Mouse (Mus musculus) left cerebral cortex, postnatal 14 days (tissue): ENCODE measurements around the gene Ficd. TPM values are rescaled to one million over a fixed set of nuclear protein-coding genes. Genes with fewer than 3 reads are reported as not detected.

Experiments used
- DNase-seq, 2 experiments: peaks; one replicate each; pipeline ENCODE4 v3.0.0; 2021 to 2022; ENCODE audit warnings: low spot score in 2 of 2, mixed read lengths in 1 of 2
- intact Hi-C: fragments of 180-260 bp; cut with DNase I; formaldehyde crosslinking; loops from one replicate; pipeline ENCODE4 v1.15.1; 2025
- total RNA-seq, 2 experiments: library from RNA; stranded (reverse); gene quantifications; 2 replicates each; pipeline ENCODE4 v1.2.3; 2021

The Ficd gene
- total RNA-seq, 2 experiments from 2014 or later = 10.0 to 10.7 TPM

GRCm38 (mm10) chr5:113726618-113727017, 9.0 kb upstream of the Ficd start:
- DNase-seq = no peak
- intact Hi-C loops = loop anchor here (5.0 kb wide), 1 partner anchor 234 kb away; the partner anchor contains the start of gene Wscd2

- DNase-seq = no peak
- intact Hi-C loops = loop anchor here (5.0 kb wide), 1 partner anchor 235 kb away; the partner anchor contains the start of gene Wscd2
Measured at GRCm38 (mm10) chr5:113727238-113727637, 8.4 kb upstream of the Ficd start.

- intact Hi-C loops = loop anchor here (5.0 kb wide), 1 partner anchor 236 kb away; the partner anchor contains the start of gene Wscd2
- DNase-seq = no peak
Measured at GRCm38 (mm10) chr5:113728011-113728410, 7.6 kb upstream of the Ficd start.

DNA sequence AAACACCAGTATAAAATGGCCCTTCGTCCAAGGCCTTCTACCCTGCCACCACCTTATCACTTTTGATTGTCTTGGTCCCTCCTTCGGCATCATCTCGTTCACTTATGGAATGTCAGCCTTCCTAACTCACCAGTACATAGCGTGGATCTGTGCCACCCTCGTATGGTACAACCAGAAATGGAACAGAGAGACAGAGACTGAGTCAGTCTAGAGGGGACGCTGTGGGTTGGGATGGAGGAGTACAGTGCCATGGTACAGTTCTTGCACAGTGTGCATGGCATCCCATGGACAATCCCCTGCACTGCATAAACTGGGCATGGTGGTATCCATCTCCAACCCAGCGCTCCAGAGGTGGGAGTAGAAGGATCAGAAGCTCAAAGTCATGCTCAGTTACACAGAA, 6.9 kb upstream of the Ficd start:
- no peak for DNase-seq
- intact Hi-C loops = loop anchor here (5.0 kb wide), 1 partner anchor 236 kb away; the partner anchor contains the start of gene Wscd2

DNA sequence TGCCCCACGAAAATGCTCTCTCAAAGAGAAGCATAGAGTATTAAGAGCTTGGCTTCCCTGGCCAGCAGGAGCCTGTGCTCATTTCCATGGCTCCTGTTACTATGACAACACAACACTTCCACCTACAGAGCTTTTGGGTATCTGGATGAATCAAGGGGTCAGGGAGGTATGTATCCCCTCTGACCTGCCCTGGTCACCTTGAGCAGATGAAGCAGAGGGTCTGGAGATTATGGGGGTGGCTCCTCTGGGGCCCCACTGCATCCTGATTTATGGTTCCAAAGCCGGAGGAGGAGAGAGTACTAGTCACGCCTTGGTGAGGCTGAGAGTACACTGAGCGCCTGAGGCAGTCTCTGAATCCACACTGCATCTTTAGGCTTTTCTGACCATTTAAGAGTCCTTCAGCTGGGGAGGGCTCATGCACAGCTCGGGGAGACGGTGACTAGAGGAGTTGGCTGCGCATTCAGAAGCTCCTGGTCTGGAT, 4.9 kb upstream of the Ficd start:
- DNase-seq = peak in 1 of 2 experiments; percentile 67
- intact Hi-C loops = loop anchor here (10.0 kb wide), 1 partner anchor 826 kb away; no protein-coding TSS in a partner anchor

DNA sequence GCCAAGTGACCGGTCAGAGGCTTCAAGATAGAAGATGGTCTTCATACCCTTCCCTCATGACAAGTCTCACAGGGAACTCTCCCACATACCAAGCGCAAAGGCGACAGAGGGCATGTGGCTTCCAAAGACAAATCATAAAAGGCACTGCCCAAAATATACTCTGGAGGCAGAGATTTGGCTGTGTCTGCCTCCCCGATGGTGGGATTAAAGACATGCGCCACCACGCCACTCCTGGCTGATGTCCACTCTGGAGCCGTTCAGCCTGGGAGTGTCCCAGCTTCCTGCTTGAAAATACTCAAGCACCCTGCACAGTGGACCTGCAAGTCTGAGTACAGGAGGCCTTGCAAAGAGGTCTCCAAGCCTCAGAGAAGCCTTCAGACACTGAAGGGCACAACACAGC, 4.4 kb upstream of the Ficd start:
- intact Hi-C loops = loop anchor here (10.0 kb wide), 1 partner anchor 826 kb away; no protein-coding TSS in a partner anchor
- no peak for DNase-seq

DNA sequence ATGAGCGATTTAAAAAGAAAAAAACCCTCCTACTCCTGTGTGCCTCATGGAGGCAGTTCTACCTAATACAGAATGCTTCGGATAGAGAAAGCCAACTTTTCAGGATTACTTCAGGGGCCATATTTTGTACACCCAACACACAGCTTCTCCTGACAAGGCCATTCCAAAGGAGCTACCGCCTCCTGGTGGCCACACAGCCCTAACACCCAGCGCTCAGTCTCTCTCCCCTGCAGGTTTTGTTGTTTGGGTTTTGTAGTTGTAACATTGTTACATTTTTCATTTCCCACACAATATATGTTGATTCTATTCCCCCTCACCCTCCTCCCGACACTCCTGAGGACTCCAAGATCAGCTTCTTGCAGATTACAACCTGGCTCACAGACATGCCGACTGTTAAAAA, 3.4 kb upstream of the Ficd start:
- intact Hi-C loops = loop anchor here (1.0 to 10.0 kb wide), 2 partner anchors 367 to 827 kb away; no protein-coding TSS in a partner anchor
- peak in 1 of 2 experiments; percentile 65 for DNase-seq

DNA sequence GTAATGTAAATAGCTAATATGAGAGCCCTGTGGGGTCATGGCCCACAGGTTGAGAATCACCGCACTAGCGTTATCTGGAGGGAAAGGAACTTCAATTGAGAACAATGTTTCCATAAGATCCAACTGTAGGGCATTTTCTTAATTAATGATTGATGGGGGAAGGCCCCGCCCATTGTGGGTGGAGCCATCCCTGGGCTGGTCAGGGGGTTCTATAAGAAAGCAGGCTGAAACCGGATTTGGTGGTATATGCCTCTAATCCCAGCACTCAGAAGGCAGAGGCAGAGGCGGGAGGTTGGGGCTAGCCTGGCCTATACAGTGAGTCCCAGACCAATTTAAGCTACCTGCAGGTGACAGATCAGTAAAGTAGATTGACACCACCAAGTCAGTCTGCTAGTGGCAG, 1.2 kb upstream of the Ficd start:
- intact Hi-C loops = loop anchor here (10.0 kb wide), 1 partner anchor 830 kb away; no protein-coding TSS in a partner anchor
- DNase-seq = no peak

GRCm38 (mm10) chr5:113735023-113735344, 619 bp upstream of the Ficd start:
- DNase-seq = no peak
- intact Hi-C loops = loop anchor here (10.0 kb wide), 1 partner anchor 830 kb away; no protein-coding TSS in a partner anchor

DNA sequence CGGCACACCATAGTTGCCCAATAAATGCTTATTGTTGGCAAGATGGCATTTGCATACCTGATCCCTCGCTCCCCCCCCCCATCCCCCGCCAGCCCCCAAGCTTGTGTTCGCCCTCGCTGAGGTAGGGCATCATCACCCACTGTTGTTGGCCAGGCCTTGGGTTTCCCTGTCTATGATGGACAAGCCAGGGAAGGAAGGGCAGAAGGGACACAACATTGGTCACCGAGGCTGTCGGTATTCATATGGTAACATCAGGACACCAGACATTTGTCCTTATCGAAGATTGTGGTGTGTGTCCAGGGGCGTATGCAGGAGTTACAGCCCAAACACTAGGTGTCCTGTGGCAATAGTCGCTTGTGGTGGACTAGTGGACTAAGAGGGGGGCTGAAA, 505 bp downstream of the Ficd start:
- intact Hi-C loops = loop anchor here (10.0 kb wide), 1 partner anchor 831 kb away; no protein-coding TSS in a partner anchor

DNA sequence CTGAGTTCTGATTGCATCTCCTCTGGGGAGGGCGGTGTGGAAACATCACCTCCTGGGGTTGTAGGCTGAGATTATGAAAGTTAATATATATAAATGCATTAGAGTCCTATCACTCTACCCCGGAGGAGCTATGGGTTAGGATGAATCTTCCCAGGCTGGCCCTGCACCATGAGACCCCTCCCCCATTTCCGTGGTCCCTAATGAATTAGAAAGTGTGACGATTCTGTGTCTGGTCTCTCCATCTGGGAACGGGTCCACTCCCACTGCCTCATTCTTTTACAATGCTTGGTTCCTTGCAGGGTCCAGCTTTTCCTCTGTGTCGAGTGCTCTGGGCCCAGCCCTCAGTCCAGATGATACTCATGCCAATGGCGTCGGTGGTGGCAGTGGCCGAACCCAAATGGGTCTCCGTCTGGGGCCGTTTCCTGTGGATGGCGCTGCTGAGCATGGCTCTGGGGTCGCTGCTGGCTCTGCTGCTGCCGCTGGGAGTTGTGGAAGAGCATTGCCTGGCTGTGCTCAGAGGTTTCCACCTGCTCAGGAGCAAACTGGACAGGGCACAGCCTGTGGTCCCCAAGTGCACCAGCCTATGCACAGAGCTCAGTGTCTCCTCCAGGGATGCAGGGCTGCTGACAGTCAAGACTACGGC, 1.0 kb downstream of the Ficd start:
- intact Hi-C loops = loop anchor here (10.0 kb wide), 1 partner anchor 832 kb away; no protein-coding TSS in a partner anchor
- no peak for DNase-seq

More for the DNA sequence above, 505 bp downstream of the Ficd start:
- DNase-seq = no peak

- no peak for DNase-seq
- intact Hi-C loops = loop anchor here (10.0 kb wide), 1 partner anchor 833 kb away; no protein-coding TSS in a partner anchor
Measured at GRCm38 (mm10) chr5:113737607-113738237, 2.1 kb downstream of the Ficd start.

DNA sequence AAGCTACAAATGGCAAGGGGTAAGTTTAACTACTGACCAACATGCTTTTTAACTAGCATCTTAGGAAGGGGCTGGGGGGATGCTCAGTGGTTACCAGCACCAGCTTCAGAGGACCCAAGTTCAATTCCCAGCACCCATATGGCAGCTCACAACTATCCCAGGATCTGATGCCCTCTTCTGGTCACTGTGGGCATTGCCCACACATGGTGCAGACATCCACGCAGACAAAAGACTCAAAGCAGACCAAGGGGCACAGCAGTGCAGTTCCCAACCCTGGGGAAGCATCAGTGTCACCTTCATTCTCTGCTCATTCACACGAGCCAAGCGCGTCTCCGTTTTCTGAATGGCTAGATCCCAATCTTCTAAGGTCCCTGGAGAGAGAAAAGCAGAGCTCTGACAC, 12.0 kb downstream of the Ficd start:
- no peak for DNase-seq
- intact Hi-C loops = no loop called here

DNA sequence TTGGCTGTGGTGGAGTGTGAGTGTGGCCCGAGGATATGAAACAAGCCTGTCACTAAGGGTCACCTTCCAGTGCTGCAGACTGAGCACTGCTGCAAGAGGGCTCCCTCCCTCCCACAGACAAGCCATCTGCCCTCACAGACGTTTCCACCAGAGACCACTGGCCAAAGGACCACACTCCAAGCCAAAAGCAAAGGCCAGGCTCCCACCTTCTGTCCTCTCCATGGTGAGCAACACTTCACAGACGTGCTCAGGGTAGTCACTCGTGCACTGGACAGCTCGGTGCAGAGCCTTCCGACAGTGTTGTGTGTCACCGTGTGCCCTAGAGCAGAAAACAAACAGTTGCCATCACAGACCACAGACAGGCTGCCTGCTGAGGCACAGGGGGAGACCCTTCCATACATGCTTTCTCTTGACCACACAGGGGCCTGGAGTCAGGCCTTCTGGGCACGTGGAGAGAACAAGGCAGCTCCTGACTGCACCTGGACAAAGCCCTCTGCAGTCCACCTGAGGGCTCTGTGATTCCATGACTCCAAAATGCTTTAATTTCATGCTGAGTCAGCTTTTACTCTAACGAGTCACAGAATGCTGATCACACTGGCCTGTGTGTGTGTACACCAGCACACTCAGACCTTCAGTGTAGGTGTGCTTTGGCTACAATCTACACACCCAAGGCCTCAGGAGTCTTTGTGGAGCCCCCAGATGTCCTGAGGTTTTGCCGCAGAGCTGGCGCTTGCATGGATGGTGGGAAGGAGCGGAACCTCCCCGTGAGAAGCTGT, 13.1 kb downstream of the Ficd start:
- DNase-seq = no peak
- intact Hi-C loops = no loop called here

DNA sequence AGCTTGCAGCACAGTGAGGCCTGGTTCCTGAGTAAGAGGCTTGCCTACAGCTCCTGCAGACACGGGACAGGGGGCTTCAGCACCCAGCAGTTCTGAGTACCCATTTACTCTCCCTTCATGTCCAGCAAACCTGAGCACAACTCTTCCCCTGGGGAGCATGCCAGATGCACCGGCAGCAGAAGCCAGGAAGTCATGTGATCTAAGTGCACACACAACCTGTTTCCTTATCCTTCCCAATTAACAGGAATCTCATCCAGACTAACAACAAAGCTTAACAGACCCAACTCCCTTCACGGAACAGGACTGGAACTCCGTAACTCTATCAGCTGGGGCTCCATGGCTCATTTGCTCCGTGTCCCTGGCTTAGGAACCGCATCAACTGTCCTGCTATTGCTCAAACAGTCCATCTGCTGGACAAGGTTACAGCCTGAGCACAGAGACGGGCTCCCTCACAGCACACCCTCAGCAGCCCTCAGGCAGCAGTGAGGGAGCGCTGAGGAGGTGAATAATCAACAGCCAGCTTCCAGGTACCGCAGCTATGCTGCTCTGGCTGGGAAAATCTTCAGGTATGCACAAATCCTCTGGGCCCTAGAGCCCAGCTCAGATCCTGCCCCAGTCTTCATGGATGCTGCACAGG, 16.0 kb downstream of the Ficd start:
- intact Hi-C loops = no loop called here
- no peak for DNase-seq

DNA sequence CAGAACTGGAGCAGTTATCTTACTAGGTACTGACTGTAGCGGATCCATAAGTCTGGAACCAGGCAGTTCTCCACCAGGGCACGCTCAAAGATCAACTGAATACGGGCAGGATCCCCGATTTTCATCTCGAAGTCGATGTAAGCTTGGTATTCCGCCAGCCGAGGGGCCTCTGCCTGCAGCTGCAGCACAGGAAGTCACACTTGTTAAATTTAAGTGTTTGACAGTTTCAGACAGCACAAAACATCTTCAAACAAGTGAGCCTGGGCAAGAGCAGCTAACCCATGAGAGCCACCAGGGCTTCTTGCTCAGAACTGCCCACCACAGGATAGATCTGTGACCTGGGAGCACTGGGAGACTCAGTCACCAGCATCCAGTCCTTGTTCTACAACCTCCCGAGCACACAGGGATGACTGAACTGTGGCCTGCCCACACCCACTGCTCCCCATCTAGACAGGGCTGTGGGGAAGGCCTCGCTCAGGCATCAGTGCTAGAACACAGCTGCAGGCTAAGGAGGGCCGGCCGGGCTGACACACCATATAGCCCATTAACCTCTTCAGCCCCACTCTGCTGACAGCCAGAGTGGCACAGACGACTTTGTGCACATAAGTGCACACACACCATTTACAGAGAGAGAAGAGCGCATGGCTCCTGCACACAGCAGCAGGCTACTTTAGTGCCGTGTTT, 19.9 kb downstream of the Ficd start:
- no peak for DNase-seq
- intact Hi-C loops = no loop called here

DNA sequence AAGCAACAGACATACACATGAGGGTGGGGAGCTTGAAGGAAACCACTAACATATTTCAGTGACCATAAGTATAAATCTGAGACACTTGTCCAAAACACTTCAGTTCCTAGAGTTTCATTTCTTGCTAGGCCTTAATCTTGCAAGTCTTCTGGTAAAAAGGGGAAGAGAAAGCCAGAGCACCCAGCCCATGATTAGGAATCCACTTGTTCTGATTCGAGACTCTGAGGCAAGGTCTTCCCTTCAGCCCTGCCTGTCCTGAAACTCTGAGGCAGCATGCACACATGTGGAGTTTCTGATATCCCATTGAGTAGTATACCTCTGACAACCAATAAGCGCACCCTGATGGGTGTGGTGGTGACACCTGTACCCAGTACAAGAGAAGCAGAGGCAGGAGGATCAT, 26.0 kb downstream of the Ficd start:
- intact Hi-C loops = no loop called here
- no peak for DNase-seq

- intact Hi-C loops = no loop called here
Measured at GRCm38 (mm10) chr5:113764426-113764825, 28.8 kb downstream of the Ficd start.

More at GRCm38 (mm10) chr5:113764426-113764825, 28.8 kb downstream of the Ficd start:
- DNase-seq = no peak
